ENCODE assay signal across 9 mouse cellular contexts in genomic region chr4:4729427-4729826, GRCm38 (mm10).
A peak's percentile ranks its signal among the peaks of the same experiment; 100 is the strongest.
DNase-seq lines count a peak whose midpoint lies in the region; ATAC-seq and TF ChIP-seq lines count a peak whose summit lies in the region.
"Had no signal": no experiment of that assay in that cellular context is flagged by ENCODE, and none has a peak within 500 bp of the region (broad histone marks: within the 10 kb centered on the region; RNA-seq: fewer than 3 reads in every experiment).

No protein-coding gene starts in this region.

- no peak overlapping the region for H3K4me2 ChIP-seq in midbrain, embryonic 12.5 days (replicated peaks)

- DNase-seq in heart, adult 2 months = no peak
- no peak for DNase-seq in heart, adult 9 months (ENCODE audit: low spot score in 2 of 2)
- DNase-seq in midbrain, embryonic 10.5 days (ENCODE audit: low spot score) = no peak
- DNase-seq in retina, postnatal 1 day = peak; percentile 7
- no peak for DNase-seq in c-Kit-positive CD71-positive TER-119-positive erythroid progenitor cells, embryonic 14.5 days (ENCODE audit: low spot score)
- no peak for DNase-seq in heart, adult 8-10 months (ENCODE audit: low spot score)

- no peak for TF ChIP-seq POLR2A in heart, adult 2 months (IDR thresholded peaks at IDR 0.05; ENCODE audit: insufficient read depth, low read depth, low read length)
- no peak for TF ChIP-seq POLR2A in cortical plate, adult 2 months (IDR thresholded peaks at IDR 0.05; ENCODE audit: extremely low read depth, insufficient read depth, low read length)

- H3K9me3 ChIP-seq in midbrain, embryonic 12.5 days = no peaks in the 10 kb centered on the region
- H3K9me3 ChIP-seq in midbrain, embryonic 10.5 days (replicated peaks) = no peaks in the 10 kb centered on the region

- H3K9ac ChIP-seq in heart, adult 2 months (ENCODE audit: low read depth, low read length) = no peak overlapping the region
- no peak overlapping the region for H3K9ac ChIP-seq in midbrain, embryonic 12.5 days (replicated peaks)

- no peaks in the 10 kb centered on the region for H3K36me3 ChIP-seq in heart, adult 2 months (ENCODE audit: control insufficient read depth, insufficient read depth, low read length)
- no peaks in the 10 kb centered on the region for H3K36me3 ChIP-seq in midbrain, embryonic 12.5 days
- no peaks in the 10 kb centered on the region for H3K36me3 ChIP-seq in midbrain, embryonic 10.5 days

- peak; percentile 58; the same call in 1 of the 2 replicates for ATAC-seq in midbrain, embryonic 12.5 days (ENCODE audit: low FRiP score, low read depth)

- intact Hi-C loops in heart, adult 2 months (cut with DNase I) = no loop called here

- TF ChIP-seq EP300 in heart, adult 2 months (IDR thresholded peaks at IDR 0.05; ENCODE audit: insufficient read depth, low read depth, low read length) = no peak

- no peak overlapping the region for H3K27ac ChIP-seq in heart, adult 2 months
- H3K27ac ChIP-seq in midbrain, embryonic 12.5 days (replicated peaks) = no peak overlapping the region
- no peak overlapping the region for H3K27ac ChIP-seq in midbrain, embryonic 10.5 days (replicated peaks)
- H3K27ac ChIP-seq in cortical plate, adult 2 months (ENCODE audit: insufficient read depth, low read length) = no peak overlapping the region

- H3K27me3 ChIP-seq in heart, adult 2 months (ENCODE audit: control insufficient read depth, insufficient read depth, low read length) = no peaks in the 10 kb centered on the region
- no peaks in the 10 kb centered on the region for H3K27me3 ChIP-seq in midbrain, embryonic 12.5 days
- H3K27me3 ChIP-seq in midbrain, embryonic 10.5 days (ENCODE audit: low read depth, poor library complexity, severe bottlenecking) = no peaks in the 10 kb centered on the region
- H3K27me3 ChIP-seq: megakaryocyte, embryonic 14.5 days had no signal

- H3K79me2 ChIP-seq in heart, adult 2 months (replicated peaks; ENCODE audit: control insufficient read depth, insufficient read depth, low read length) = no peaks in the 10 kb centered on the region

- peak; percentile 60 for TF ChIP-seq CTCF in heart, adult 2 months (IDR thresholded peaks at IDR 0.05)
- TF ChIP-seq CTCF in cortical plate, adult 2 months (IDR thresholded peaks at IDR 0.05; ENCODE audit: extremely low read depth, insufficient read depth, low read length) = peak; percentile 47; the same call in 1 of the 2 replicates

- 45% methylated on average over 3 of the region's 3 CpGs for WGBS in heart, adult 2 months
- WGBS in midbrain, embryonic 12.5 days = 54% methylated on average over 3 of the region's 3 CpGs
- WGBS in midbrain, embryonic 10.5 days = 65% methylated on average over 3 of the region's 3 CpGs

- H3K4me1 ChIP-seq in heart, adult 2 months (ENCODE audit: control insufficient read depth, insufficient read depth, low read length) = no peaks in the 10 kb centered on the region
- H3K4me1 ChIP-seq in midbrain, embryonic 12.5 days = no peaks in the 10 kb centered on the region
- no peaks in the 10 kb centered on the region for H3K4me1 ChIP-seq in midbrain, embryonic 10.5 days
- H3K4me1 ChIP-seq in cortical plate, adult 2 months (ENCODE audit: control insufficient read depth, insufficient read depth, low read length) = no peaks in the 10 kb centered on the region
- H3K4me1 ChIP-seq: megakaryocyte, embryonic 14.5 days had no signal

- no peak overlapping the region for H3K4me3 ChIP-seq in heart, adult 2 months
- no peak overlapping the region for H3K4me3 ChIP-seq in midbrain, embryonic 12.5 days
- H3K4me3 ChIP-seq in midbrain, embryonic 10.5 days = no peak overlapping the region
- no peak overlapping the region for H3K4me3 ChIP-seq in cortical plate, adult 2 months (ENCODE audit: insufficient read depth, low read length)
- H3K4me3 ChIP-seq: megakaryocyte, embryonic 14.5 days had no signal
